Mouse (Mus musculus): ENCODE measurements around the gene Kcnk12. TPM values are rescaled to one million over a fixed set of nuclear protein-coding genes. Genes with fewer than 3 reads are reported as not detected.

Gene Kcnk12
- not detected in 2 replicates for polyA plus RNA-seq (2015; fragmentation: Nextera tagmentation; extraction: Ambion mirVana)

DNA sequence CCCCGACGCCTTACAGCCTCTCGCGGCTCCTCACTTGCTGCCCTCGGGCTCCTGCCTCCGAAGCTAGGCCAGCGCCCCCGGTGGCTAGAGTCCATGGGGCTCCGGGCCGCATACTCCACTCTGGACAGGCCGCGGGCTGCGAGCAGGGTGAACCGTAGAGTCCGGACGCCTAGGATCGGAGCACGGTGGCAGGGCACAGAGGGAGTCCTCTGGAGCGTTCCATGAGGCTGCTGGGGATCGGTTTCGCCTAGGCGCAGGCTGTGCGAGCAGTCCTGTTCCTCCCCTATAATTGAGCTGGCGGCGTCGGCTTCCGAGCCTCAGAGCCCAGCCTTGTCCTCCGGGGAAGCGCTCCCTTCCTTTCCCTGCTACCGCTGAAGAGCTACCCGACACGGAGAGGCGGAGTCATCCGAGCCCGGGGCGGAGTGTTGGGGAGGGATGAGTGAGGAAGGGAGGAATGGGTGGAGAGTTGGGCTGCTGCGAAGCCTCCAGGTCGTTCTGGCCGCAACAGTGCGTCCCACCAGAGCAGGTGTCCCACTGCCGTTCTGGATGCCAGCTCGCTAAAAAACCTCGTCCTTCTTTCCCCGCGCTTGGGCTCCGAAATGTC lies at the start of gene Kcnk12:
Gene Kcnk12 (minus strand): TSS at position 307 of the 604 bp plus-strand sequence.
- Histone ChIP-seq H3K4me3 (ENCODE audit: low read length) (peak within 1 kb of the TSS; percentile 40), H3K27me3 (ENCODE audit: control insufficient read depth, insufficient read depth, low read depth, low read length) (peaks cover 62% of the 10 kb centered on the region), H3K4me2 (ENCODE audit: low read depth, low read length) (peak within 1 kb of the TSS; percentile 68), H3K36me3 (ENCODE audit: control insufficient read depth, insufficient read depth, low read length) (no peaks in the 10 kb centered on the region), H3K9ac (ENCODE audit: low read length) (no peak within 1 kb of the TSS), H3K4me1 (replicated peaks; ENCODE audit: control insufficient read depth, insufficient read depth, low read length) (peaks cover 12% of the 10 kb centered on the region), H3K27ac (ENCODE audit: low read length) (no peak within 1 kb of the TSS), H3K9me3 (ENCODE audit: control insufficient read depth, low read length) (no peaks in the 10 kb centered on the region)
- under 1% methylated on average over 46 of the region's 46 CpGs for WGBS
- peak; percentile 52 for ATAC-seq (ENCODE audit: low read depth)

DNA sequence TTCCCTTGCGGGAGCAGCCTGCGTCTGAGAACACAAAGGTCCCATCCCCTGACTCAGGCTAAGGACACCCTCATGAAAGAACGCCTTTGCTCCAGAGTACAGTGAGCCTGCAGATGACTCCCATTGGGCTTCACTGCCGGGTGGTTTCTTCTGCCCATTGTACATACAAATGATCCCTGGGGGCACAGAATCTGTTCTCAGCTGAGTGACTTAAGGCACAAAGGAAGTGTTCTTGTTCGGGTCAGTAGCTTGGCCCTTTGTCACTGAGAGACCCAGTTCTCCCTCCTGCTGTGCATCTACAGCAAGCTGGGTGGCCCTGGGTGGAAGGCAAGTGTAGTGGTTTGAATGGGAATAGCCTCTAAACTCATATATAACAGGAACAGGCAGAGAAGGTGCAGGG lies 44.4 kb upstream of the Kcnk12 start:
- no peak for ATAC-seq (ENCODE audit: low read depth)
- no peaks in the 10 kb centered on the region for H3K9me3 ChIP-seq (ENCODE audit: control insufficient read depth, low read length)
- H3K4me2 ChIP-seq (ENCODE audit: low read depth, low read length), result no peak overlapping the region
- 88% methylated on average over 5 of the region's 5 CpGs for WGBS
- no peak overlapping the region for H3K27ac ChIP-seq (ENCODE audit: low read length)
- no peak overlapping the region for H3K9ac ChIP-seq (ENCODE audit: low read length)
- H3K27me3 ChIP-seq (ENCODE audit: control insufficient read depth, insufficient read depth, low read depth, low read length), result no peaks in the 10 kb centered on the region
- H3K4me1 ChIP-seq (replicated peaks; ENCODE audit: control insufficient read depth, insufficient read depth, low read length), result no peaks in the 10 kb centered on the region
- H3K36me3 ChIP-seq (ENCODE audit: control insufficient read depth, insufficient read depth, low read length), result no peaks in the 10 kb centered on the region
- H3K4me3 ChIP-seq (ENCODE audit: low read length), result no peak overlapping the region

DNA sequence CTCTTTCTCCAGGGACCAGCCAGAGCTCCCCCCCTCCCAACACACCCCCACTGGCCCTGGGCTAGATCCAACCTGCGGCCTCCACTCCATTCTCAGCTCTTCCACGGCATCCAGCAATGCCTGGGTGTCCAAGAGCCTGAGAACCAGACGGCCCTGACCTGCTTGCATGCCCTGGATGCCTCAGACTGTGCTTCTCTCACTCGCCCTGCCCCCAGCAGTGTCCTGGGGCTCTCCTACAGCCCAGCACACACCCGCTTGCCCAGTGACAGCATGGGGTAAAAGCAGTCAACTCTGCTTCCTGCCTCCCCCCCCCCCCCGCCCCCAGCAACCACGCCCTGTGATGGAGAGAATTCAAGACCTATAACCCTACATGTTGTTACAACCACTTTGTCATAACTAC lies 42.3 kb upstream of the Kcnk12 start:
- H3K9me3 ChIP-seq (ENCODE audit: control insufficient read depth, low read length), result no peaks in the 10 kb centered on the region
- no peak overlapping the region for H3K4me3 ChIP-seq (ENCODE audit: low read length)
- no peak for ATAC-seq (ENCODE audit: low read depth)
- H3K4me2 ChIP-seq (ENCODE audit: low read depth, low read length), result no peak overlapping the region
- no peak overlapping the region for H3K9ac ChIP-seq (ENCODE audit: low read length)
- no peak overlapping the region for H3K27ac ChIP-seq (ENCODE audit: low read length)
- WGBS, result 66% methylated on average over 7 of the region's 7 CpGs
- no peaks in the 10 kb centered on the region for H3K27me3 ChIP-seq (ENCODE audit: control insufficient read depth, insufficient read depth, low read depth, low read length)
- H3K36me3 ChIP-seq (ENCODE audit: control insufficient read depth, insufficient read depth, low read length), result no peaks in the 10 kb centered on the region
- no peaks in the 10 kb centered on the region for H3K4me1 ChIP-seq (replicated peaks; ENCODE audit: control insufficient read depth, insufficient read depth, low read length)

DNA sequence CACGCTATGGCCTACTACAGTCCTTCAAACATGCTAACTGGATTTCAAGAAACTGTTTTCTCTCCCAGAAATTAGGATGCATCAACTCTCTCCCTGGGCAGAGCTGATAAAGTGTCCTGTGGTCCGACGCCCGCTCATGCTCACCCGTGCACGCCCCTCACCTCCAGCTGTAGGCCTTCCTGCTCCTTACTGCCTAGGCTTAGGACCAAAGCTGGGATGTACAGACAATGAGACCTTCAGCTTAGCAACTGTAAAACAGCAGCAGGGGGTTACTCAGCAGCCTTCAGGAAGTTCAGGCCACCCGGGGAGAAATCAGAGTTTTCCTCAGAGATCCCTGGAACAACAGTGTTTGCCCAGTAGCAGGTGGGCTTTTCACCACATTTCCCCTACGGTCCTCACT lies 37.1 kb upstream of the Kcnk12 start:
- Histone ChIP-seq H3K27me3 (ENCODE audit: control insufficient read depth, insufficient read depth, low read depth, low read length) (no peaks in the 10 kb centered on the region), H3K27ac (ENCODE audit: low read length) (no peak overlapping the region), H3K36me3 (ENCODE audit: control insufficient read depth, insufficient read depth, low read length) (no peaks in the 10 kb centered on the region), H3K4me2 (ENCODE audit: low read depth, low read length) (no peak overlapping the region), H3K9ac (ENCODE audit: low read length) (no peak overlapping the region), H3K4me1 (replicated peaks; ENCODE audit: control insufficient read depth, insufficient read depth, low read length) (no peaks in the 10 kb centered on the region), H3K4me3 (ENCODE audit: low read length) (no peak overlapping the region), H3K9me3 (ENCODE audit: control insufficient read depth, low read length) (no peaks in the 10 kb centered on the region)
- WGBS, result 38% methylated on average over 8 of the region's 8 CpGs
- ATAC-seq (ENCODE audit: low read depth), result no peak

DNA sequence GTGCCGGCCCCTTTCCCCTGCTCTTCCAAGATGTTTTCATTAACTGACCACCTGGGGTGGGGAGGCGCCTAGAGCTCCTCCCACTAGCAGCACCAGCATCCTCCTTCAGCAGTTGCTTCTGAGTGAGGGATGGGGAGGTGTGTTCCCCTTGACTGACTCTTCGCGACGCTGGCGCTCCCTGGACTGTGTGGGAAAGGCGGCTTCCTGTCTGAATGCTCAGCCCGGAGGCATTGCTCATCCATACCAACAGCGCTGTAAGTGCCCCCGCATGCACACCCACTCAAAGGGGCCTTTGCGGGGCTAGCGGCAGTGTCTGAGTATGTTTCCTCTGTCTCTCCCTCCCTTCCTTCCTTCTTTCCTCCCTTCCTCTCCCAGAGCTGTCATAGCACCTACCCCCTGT lies 29.1 kb upstream of the Kcnk12 start:
- Histone ChIP-seq H3K4me2 (ENCODE audit: low read depth, low read length) (no peak overlapping the region), H3K4me1 (replicated peaks; ENCODE audit: control insufficient read depth, insufficient read depth, low read length) (no peaks in the 10 kb centered on the region), H3K36me3 (ENCODE audit: control insufficient read depth, insufficient read depth, low read length) (no peaks in the 10 kb centered on the region), H3K4me3 (ENCODE audit: low read length) (no peak overlapping the region), H3K27ac (ENCODE audit: low read length) (no peak overlapping the region), H3K9ac (ENCODE audit: low read length) (no peak overlapping the region), H3K9me3 (ENCODE audit: control insufficient read depth, low read length) (no peaks in the 10 kb centered on the region), H3K27me3 (ENCODE audit: control insufficient read depth, insufficient read depth, low read depth, low read length) (no peaks in the 10 kb centered on the region)
- ATAC-seq (ENCODE audit: low read depth), result no peak
- whole genome bisulfite sequencing, result 6% methylated on average over 12 of the region's 12 CpGs

DNA sequence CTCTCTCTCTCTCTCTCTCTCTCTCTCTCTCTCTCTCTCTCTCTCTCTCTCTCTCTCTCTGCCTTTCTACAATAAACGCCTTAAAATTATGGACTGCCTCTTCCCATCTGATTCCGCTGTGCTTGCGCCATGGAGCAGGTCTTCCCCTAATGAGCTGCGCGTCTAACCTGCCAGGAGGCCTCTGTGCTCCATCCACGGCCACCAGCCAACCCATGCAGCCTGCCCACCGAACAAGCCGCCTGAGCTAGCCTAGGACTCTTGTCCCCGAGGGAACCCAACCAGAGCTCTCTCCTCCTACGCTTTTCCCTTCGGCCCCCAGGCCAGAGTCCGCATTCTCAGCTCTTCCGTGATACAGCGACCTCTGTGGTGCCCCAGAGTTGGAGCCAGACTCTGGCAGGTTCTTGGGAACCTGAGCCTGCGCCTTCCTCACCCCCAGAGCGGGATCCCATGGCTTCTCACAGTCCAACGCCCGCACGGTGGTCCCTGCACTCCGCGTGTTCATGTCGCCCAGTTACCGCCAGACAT lies 28.3 kb upstream of the Kcnk12 start:
- H3K9ac ChIP-seq (ENCODE audit: low read length), result no peak overlapping the region
- no peaks in the 10 kb centered on the region for H3K27me3 ChIP-seq (ENCODE audit: control insufficient read depth, insufficient read depth, low read depth, low read length)
- no peak for ATAC-seq (ENCODE audit: low read depth)
- no peak overlapping the region for H3K27ac ChIP-seq (ENCODE audit: low read length)
- 12% methylated on average over 23 of the region's 23 CpGs for WGBS
- no peak overlapping the region for H3K4me3 ChIP-seq (ENCODE audit: low read length)
- no peaks in the 10 kb centered on the region for H3K9me3 ChIP-seq (ENCODE audit: control insufficient read depth, low read length)
- no peaks in the 10 kb centered on the region for H3K36me3 ChIP-seq (ENCODE audit: control insufficient read depth, insufficient read depth, low read length)
- H3K4me1 ChIP-seq (replicated peaks; ENCODE audit: control insufficient read depth, insufficient read depth, low read length), result no peaks in the 10 kb centered on the region
- no peak overlapping the region for H3K4me2 ChIP-seq (ENCODE audit: low read depth, low read length)

DNA sequence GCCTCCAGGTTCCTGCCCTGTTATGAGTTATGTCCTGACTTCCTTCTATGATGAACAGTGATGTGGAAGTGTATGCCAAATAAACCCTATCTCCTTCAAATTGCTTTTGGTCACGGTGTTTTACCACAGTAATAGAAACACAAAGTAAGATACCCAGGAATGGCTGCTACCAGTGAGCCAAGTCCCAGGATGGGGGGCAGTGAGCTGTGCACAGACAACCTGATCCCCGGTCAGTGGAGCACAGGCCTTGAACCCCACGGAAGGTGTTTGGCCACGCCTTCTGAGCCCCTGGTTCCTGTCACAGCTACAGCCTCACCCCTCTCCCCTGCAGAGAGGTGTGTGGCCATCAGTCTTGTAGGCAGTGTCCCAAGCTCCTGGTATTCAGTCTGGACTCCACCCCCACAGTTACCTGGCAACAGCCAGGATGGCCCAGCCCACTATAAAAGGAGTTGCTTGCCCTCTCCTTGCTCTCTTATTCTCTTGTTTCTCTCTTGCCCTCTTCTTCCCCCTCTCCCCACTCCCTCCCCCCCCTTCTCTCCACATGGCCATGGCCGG lies 27.7 kb upstream of the Kcnk12 start:
- Histone ChIP-seq H3K27ac (ENCODE audit: low read length) (no peak overlapping the region), H3K9ac (ENCODE audit: low read length) (no peak overlapping the region), H3K9me3 (ENCODE audit: control insufficient read depth, low read length) (no peaks in the 10 kb centered on the region), H3K36me3 (ENCODE audit: control insufficient read depth, insufficient read depth, low read length) (no peaks in the 10 kb centered on the region), H3K4me3 (ENCODE audit: low read length) (no peak overlapping the region), H3K4me2 (ENCODE audit: low read depth, low read length) (no peak overlapping the region), H3K27me3 (ENCODE audit: control insufficient read depth, insufficient read depth, low read depth, low read length) (no peaks in the 10 kb centered on the region), H3K4me1 (replicated peaks; ENCODE audit: control insufficient read depth, insufficient read depth, low read length) (no peaks in the 10 kb centered on the region)
- 19% methylated on average over 5 of the region's 5 CpGs for WGBS
- ATAC-seq (ENCODE audit: low read depth), result no peak

DNA sequence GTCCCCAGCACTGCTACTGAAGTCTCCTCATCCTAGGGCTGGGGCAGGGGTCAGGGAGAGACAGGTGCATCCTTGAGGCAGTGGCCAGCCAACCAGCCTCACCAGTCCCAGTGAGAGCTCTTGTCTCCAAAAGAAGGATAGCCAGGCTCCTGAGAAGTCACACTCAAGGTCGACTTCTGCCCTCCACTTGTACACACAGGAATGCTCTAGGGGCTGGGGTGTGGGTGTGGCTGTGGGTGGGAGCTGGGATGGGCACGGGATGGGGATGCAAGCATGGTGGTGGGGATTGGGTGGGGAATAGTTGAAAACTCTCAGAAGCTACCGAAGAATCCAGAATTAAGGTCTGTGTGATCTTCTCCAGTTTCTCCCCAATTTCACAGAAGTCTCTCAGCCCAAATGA lies 25.2 kb upstream of the Kcnk12 start:
- 74% methylated on average over 3 of the region's 3 CpGs for WGBS
- H3K9me3 ChIP-seq (ENCODE audit: control insufficient read depth, low read length), result peaks cover 2% of the 10 kb centered on the region; the same call in 1 of the 2 replicates
- H3K9ac ChIP-seq (ENCODE audit: low read length), result no peak overlapping the region
- no peak overlapping the region for H3K4me3 ChIP-seq (ENCODE audit: low read length)
- H3K27me3 ChIP-seq (ENCODE audit: control insufficient read depth, insufficient read depth, low read depth, low read length), result no peaks in the 10 kb centered on the region
- no peaks in the 10 kb centered on the region for H3K36me3 ChIP-seq (ENCODE audit: control insufficient read depth, insufficient read depth, low read length)
- no peak overlapping the region for H3K4me2 ChIP-seq (ENCODE audit: low read depth, low read length)
- H3K4me1 ChIP-seq (replicated peaks; ENCODE audit: control insufficient read depth, insufficient read depth, low read length), result no peaks in the 10 kb centered on the region
- H3K27ac ChIP-seq (ENCODE audit: low read length), result no peak overlapping the region
- no peak for ATAC-seq (ENCODE audit: low read depth)

DNA sequence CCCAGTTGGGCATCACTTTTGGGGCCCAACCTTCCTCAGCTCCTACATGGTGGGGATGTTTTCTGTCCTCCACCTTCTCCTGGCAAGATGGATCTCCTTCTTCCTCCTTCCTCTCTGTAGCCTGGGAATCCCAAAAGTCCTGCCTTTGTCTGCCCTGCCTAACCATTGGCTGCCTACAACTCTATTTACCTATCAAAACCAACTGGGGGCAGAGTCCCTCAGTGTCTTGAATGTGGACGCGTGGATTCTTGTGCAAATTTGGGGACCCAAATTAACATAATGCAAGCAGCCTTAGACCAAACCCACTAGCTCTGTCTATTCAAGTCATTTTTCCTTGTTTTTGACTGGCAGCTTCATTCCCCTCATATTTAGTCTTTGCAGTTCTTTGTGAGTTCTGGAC lies 11.8 kb upstream of the Kcnk12 start:
- H3K27ac ChIP-seq (ENCODE audit: low read length), result no peak overlapping the region
- ATAC-seq (ENCODE audit: low read depth), result no peak
- 92% methylated on average over 2 of the region's 2 CpGs for WGBS
- no peak overlapping the region for H3K4me2 ChIP-seq (ENCODE audit: low read depth, low read length)
- no peak overlapping the region for H3K4me3 ChIP-seq (ENCODE audit: low read length)
- H3K9me3 ChIP-seq (ENCODE audit: control insufficient read depth, low read length), result no peaks in the 10 kb centered on the region
- H3K9ac ChIP-seq (ENCODE audit: low read length), result no peak overlapping the region
- H3K36me3 ChIP-seq (ENCODE audit: control insufficient read depth, insufficient read depth, low read length), result no peaks in the 10 kb centered on the region
- H3K27me3 ChIP-seq (ENCODE audit: control insufficient read depth, insufficient read depth, low read depth, low read length), result no peaks in the 10 kb centered on the region
- no peaks in the 10 kb centered on the region for H3K4me1 ChIP-seq (replicated peaks; ENCODE audit: control insufficient read depth, insufficient read depth, low read length)

Data from lung, embryonic 16.5 days (tissue).